Mouse (Mus musculus): Measurements from ENCODE around the gene Nfkb2.

Nfkb2 gene

GRCm38 (mm10) chr19:46304216-46304841, at the start of gene Nfkb2:
Gene Nfkb2 (plus strand): TSS chr19:46304320.
- peak; percentile 97 for DNase-seq (ENCODE audit: low spot score in 2 of 2)

- DNase-seq (ENCODE audit: low spot score in 2 of 2): no peak
Measured at GRCm38 (mm10) chr19:46264762-46265161, 39.4 kb upstream of the Nfkb2 start.

GRCm38 (mm10) chr19:46275307-46275706, 28.8 kb upstream of the Nfkb2 start:
- DNase-seq (ENCODE audit: low spot score in 2 of 2): no peak

GRCm38 (mm10) chr19:46282081-46282849, 21.9 kb upstream of the Nfkb2 start:
- DNase-seq (ENCODE audit: low spot score in 2 of 2): no peak

GRCm38 (mm10) chr19:46284686-46285085, 19.4 kb upstream of the Nfkb2 start:
- no peak for DNase-seq (ENCODE audit: low spot score in 2 of 2)

- DNase-seq (ENCODE audit: low spot score in 2 of 2): no peak
Measured at GRCm38 (mm10) chr19:46285631-46286030, 18.5 kb upstream of the Nfkb2 start.

- DNase-seq (ENCODE audit: low spot score in 2 of 2): no peak
Measured at GRCm38 (mm10) chr19:46286047-46286446, 18.1 kb upstream of the Nfkb2 start.

- no peak for DNase-seq (ENCODE audit: low spot score in 2 of 2)
Measured at GRCm38 (mm10) chr19:46286926-46287325, 17.2 kb upstream of the Nfkb2 start.

GRCm38 (mm10) chr19:46287566-46287965, 16.6 kb upstream of the Nfkb2 start:
- DNase-seq (ENCODE audit: low spot score in 2 of 2): no peak

- DNase-seq (ENCODE audit: low spot score in 2 of 2): no peak
Measured at GRCm38 (mm10) chr19:46290535-46291105, 13.5 kb upstream of the Nfkb2 start.

- DNase-seq (ENCODE audit: low spot score in 2 of 2): no peak
Measured at GRCm38 (mm10) chr19:46296938-46297337, 7.2 kb upstream of the Nfkb2 start.

- DNase-seq (ENCODE audit: low spot score in 2 of 2): no peak
Measured at GRCm38 (mm10) chr19:46300294-46301045, 3.6 kb upstream of the Nfkb2 start.

GRCm38 (mm10) chr19:46302551-46302950, 1.6 kb upstream of the Nfkb2 start:
- DNase-seq (ENCODE audit: low spot score in 2 of 2): no peak

- no peak for DNase-seq (ENCODE audit: low spot score in 2 of 2)
Measured at GRCm38 (mm10) chr19:46303251-46304215, 587 bp upstream of the Nfkb2 start.

- DNase-seq (ENCODE audit: low spot score in 2 of 2): no peak
Measured at GRCm38 (mm10) chr19:46304908-46305333, 801 bp downstream of the Nfkb2 start.

- peak; percentile 91 to 92 for DNase-seq (ENCODE audit: low spot score in 2 of 2)
Measured at GRCm38 (mm10) chr19:46305432-46306267, 1.5 kb downstream of the Nfkb2 start.

GRCm38 (mm10) chr19:46306268-46306610, 2.1 kb downstream of the Nfkb2 start:
- no peak for DNase-seq (ENCODE audit: low spot score in 2 of 2)

GRCm38 (mm10) chr19:46306751-46307289, 2.7 kb downstream of the Nfkb2 start:
- DNase-seq (ENCODE audit: low spot score in 2 of 2): no peak

- no peak for DNase-seq (ENCODE audit: low spot score in 2 of 2)
Measured at GRCm38 (mm10) chr19:46307781-46308180, 3.7 kb downstream of the Nfkb2 start.

- DNase-seq (ENCODE audit: low spot score in 2 of 2): no peak
Measured at GRCm38 (mm10) chr19:46308303-46308702, 4.2 kb downstream of the Nfkb2 start.

Data from spleen, postnatal 36 days (tissue).